Mouse (Mus musculus) large intestine, adult 2 months (tissue): ENCODE measurements at regions not wholly inside any gene's neighbourhood (a gene's known extent, or its start where the extent isn't known, plus 50 kb on each side); places are given as distances from the start of the nearest gene placed in this dataset.

Experiments used
- DNase-seq: peaks from one replicate; pipeline ENCODE4 v3.0.0-alpha.2; 2012; ENCODE audit warnings: low read depth, low spot score
- WGBS: fragments of 180-500 bp; shearing (Covaris S2); methylation state at CpG from one replicate; pipeline ENCODE4 v1.1.7; 2018; 5-methylcytosine and 5-hydroxymethylcytosine counted together

DNA sequence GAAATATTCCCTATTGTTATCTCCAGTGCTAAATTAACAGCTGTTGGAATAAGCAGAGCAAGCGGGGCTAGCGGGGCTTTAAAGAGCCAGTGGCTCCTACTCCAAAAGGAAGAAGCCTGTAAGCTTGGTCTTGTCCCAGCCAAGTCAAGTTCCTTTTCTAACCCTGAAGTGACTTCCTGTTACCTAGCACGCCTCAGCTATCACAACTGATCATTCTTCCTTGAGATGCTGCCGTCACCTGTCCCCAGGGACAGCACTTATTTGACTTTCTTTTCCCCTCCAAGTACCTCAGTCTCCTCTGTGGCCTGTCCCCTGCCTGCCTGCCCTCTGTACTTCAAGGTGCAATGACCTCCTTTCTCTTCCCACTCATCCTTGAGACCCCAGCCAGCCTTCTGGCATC is 57.4 kb upstream of the Cpeb4 start:
- WGBS = 75% methylated on average over 4 of the region's 4 CpGs
- DNase-seq = no peak

DNA sequence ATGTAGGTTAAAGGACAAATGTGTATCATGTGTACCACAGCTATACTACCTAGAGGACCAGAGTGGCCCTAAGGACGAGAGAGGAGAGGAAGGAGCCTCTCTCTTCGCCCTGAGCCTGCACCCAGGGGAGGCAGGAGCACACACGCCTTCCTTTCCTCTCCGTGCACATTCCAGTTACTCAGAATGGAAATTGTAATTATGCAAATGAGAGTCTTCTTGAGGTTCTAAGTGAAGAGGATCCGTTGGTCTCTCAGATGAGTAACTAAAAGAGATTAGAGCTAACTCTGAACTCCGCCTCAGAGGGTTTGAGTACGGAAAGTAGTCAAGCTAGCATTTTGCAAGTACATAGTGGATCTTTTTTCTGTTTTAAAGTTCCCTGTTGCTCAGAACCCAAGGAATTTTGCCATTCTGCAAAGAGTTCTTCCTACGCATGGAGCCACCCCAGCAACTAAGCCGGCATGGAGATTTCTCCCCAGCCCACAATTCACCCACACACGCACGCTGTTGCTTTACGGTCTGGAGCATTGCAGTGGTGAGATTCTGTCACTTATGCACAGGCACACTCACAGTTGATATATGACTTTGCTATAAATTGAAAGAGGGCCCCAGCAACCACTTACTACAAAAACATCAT is 56.0 kb upstream of the Cpeb4 start:
- WGBS = 88% methylated on average over 12 of the region's 12 CpGs
- DNase-seq = no peak

DNA sequence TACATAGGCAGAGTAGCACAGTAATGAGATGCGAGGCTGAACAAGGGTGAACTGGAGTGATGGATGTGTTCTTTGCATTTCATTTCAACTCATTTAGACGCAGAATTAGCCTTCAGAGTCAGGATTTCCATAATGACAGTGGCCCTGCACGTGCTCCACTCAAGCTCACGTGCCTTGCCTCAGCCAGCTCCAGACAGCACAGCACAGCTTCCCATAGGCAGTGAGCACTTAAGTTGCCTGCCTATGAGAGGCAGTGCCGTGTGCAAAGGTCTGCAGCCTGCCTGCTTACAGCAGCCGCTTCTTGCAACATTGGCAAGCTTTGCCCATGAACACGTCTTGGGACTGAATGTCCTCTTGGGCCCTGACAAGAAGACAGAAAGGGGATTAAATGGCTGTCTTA is 54.0 kb upstream of the Cpeb4 start:
- no peak for DNase-seq
- 90% methylated on average over 7 of the region's 7 CpGs for WGBS

DNA sequence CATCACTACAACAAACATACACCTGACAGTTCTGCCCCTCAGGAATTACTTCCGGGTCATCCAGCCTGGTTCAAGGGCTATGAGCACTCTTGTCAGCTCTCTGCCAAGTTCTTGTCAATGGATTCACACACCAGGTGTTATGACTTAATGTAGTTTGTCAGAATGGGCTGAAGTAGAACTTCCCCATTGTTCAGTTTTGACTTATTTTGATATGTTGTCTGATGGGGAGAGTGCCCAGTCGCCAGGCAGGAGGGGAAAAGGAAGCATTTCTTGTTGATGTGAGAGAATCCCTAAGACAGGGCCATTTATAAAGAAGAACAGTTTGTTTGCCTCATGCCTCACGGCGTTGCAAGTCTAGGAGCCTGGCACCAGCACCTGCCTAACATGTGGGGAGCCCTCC is 52.0 kb upstream of the Cpeb4 start:
- WGBS = 80% methylated on average over 4 of the region's 4 CpGs
- DNase-seq = no peak

DNA sequence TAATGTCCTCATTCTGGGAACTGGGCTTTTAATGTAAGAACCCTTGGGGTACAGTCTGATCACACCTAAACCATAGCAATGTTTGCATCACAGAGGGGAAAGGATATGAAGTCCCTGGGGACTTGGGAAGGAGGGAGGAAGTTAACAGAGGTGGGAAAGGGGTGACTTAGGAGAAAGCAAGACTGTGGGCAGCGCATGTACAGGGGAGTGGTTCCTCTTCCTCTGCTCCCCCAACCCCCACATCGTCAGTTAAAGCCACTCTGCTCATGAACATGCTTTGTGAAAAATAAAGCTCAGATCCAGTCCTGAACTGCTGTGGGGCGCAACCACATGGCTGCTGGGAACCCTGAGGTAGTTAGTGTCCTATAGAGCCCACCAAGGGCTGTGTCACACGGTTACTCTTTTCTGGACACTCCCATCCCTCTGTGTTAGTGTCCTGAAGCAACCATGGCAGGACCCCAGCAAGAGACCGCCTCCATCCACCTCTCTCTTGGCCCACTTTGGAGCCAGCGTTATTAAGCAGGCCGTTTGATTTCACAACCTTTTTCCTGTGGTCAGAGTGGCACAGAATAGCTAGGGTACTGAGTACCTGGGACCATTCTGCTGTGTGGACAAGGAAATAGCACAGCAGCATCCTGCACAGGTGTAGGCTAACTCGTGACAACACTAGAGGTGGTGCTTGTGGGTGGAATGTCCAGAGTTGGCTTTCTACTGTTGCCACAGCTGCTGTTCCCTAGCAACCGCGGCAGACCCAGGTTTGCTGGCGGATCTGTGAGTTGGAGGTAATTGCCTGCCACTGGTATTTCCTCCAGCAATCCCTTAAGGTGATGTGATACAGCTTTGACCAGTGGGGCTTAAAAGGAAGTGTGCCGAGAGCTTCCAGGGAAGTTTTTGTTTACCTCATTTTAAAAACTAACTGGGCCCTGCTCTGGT is 50.3 kb upstream of the Cpeb4 start:
- WGBS = 41% methylated on average over 12 of the region's 12 CpGs
- DNase-seq = no peak
